Mouse (Mus musculus): ENCODE measurements at regions not wholly inside any gene's neighbourhood (a gene's known extent, or its start where the extent isn't known, plus 50 kb on each side); places are given as distances from the start of the nearest gene placed in this dataset.

- Histone ChIP-seq H3K9ac (replicated peaks; ENCODE audit: low read depth, low read length) (no peak overlapping the region), H3K4me3 (replicated peaks; ENCODE audit: low read length) (no peak overlapping the region), H3K36me3 (ENCODE audit: control insufficient read depth, insufficient read depth) (no peaks in the 10 kb centered on the region), H3K27ac (ENCODE audit: low read length) (peak overlapping the region; percentile 65), H3K4me1 (replicated peaks; ENCODE audit: control insufficient read depth, insufficient read depth, low read length) (peaks cover 11% of the 10 kb centered on the region), H3K4me2 (ENCODE audit: low read length) (no peak overlapping the region), H3K27me3 (replicated peaks; ENCODE audit: control insufficient read depth, insufficient read depth, low read length) (no peaks in the 10 kb centered on the region), H3K9me3 (ENCODE audit: control insufficient read depth, low read length) (no peaks in the 10 kb centered on the region)
- ATAC-seq, result peak; percentile 92
- 20% methylated on average over 6 of the region's 6 CpGs for WGBS
Observed at GRCm38 (mm10) chr14:68361481-68361880, 932.6 kb downstream of the Synb start.

- peaks cover 17% of the 10 kb centered on the region for H3K4me1 ChIP-seq (replicated peaks; ENCODE audit: control insufficient read depth, insufficient read depth, low read length)
- H3K4me2 ChIP-seq (ENCODE audit: low read length), result no peak overlapping the region
- no peak overlapping the region for H3K9ac ChIP-seq (replicated peaks; ENCODE audit: low read depth, low read length)
- WGBS, result 63% methylated on average over 7 of the region's 7 CpGs
- no peak overlapping the region for H3K4me3 ChIP-seq (replicated peaks; ENCODE audit: low read length)
- H3K36me3 ChIP-seq (ENCODE audit: control insufficient read depth, insufficient read depth), result no peaks in the 10 kb centered on the region
- no peak overlapping the region; the same call in 1 of the 2 replicates for H3K27ac ChIP-seq (ENCODE audit: low read length)
- H3K9me3 ChIP-seq (ENCODE audit: control insufficient read depth, low read length), result no peaks in the 10 kb centered on the region
- H3K27me3 ChIP-seq (replicated peaks; ENCODE audit: control insufficient read depth, insufficient read depth, low read length), result no peaks in the 10 kb centered on the region
- ATAC-seq, result no peak
Observed at GRCm38 (mm10) chr14:68356396-68356795, 937.7 kb downstream of the Synb start.

GRCm38 (mm10) chr14:68355462-68355905 lies 938.6 kb downstream of the Synb start:
- Histone ChIP-seq H3K9ac (replicated peaks; ENCODE audit: low read depth, low read length) (no peak overlapping the region), H3K9me3 (ENCODE audit: control insufficient read depth, low read length) (no peaks in the 10 kb centered on the region), H3K27me3 (replicated peaks; ENCODE audit: control insufficient read depth, insufficient read depth, low read length) (no peaks in the 10 kb centered on the region), H3K4me3 (replicated peaks; ENCODE audit: low read length) (no peak overlapping the region), H3K36me3 (ENCODE audit: control insufficient read depth, insufficient read depth) (no peaks in the 10 kb centered on the region), H3K4me2 (ENCODE audit: low read length) (no peak overlapping the region), H3K4me1 (replicated peaks; ENCODE audit: control insufficient read depth, insufficient read depth, low read length) (peaks cover 15% of the 10 kb centered on the region), H3K27ac (ENCODE audit: low read length) (no peak overlapping the region)
- WGBS, result 17% methylated on average over 8 of the region's 8 CpGs
- ATAC-seq, result peak; percentile 85

- WGBS, result 82% methylated on average over 4 of the region's 4 CpGs
- Histone ChIP-seq H3K9ac (replicated peaks; ENCODE audit: low read depth, low read length) (no peak overlapping the region), H3K9me3 (ENCODE audit: control insufficient read depth, low read length) (no peaks in the 10 kb centered on the region)
Observed at GRCm38 (mm10) chr14:68345527-68345926, 948.6 kb downstream of the Synb start.

GRCm38 (mm10) chr14:68344715-68345114 lies 949.4 kb downstream of the Synb start:
- Histone ChIP-seq H3K27me3 (replicated peaks; ENCODE audit: control insufficient read depth, insufficient read depth, low read length) (no peaks in the 10 kb centered on the region), H3K4me3 (replicated peaks; ENCODE audit: low read length) (no peak overlapping the region), H3K4me1 (replicated peaks; ENCODE audit: control insufficient read depth, insufficient read depth, low read length) (no peaks in the 10 kb centered on the region; the same call in 1 of the 2 replicates), H3K9me3 (ENCODE audit: control insufficient read depth, low read length) (no peaks in the 10 kb centered on the region), H3K9ac (replicated peaks; ENCODE audit: low read depth, low read length) (no peak overlapping the region), H3K27ac (ENCODE audit: low read length) (no peak overlapping the region), H3K4me2 (ENCODE audit: low read length) (no peak overlapping the region), H3K36me3 (ENCODE audit: control insufficient read depth, insufficient read depth) (no peaks in the 10 kb centered on the region)
- ATAC-seq, result peak; percentile 68; the same call in 1 of the 2 replicates
- 19% methylated on average over 3 of the region's 3 CpGs for WGBS

More at GRCm38 (mm10) chr14:68345527-68345926, 948.6 kb downstream of the Synb start:
- Histone ChIP-seq H3K4me2 (ENCODE audit: low read length) (no peak overlapping the region), H3K27me3 (replicated peaks; ENCODE audit: control insufficient read depth, insufficient read depth, low read length) (no peaks in the 10 kb centered on the region), H3K27ac (ENCODE audit: low read length) (no peak overlapping the region), H3K4me1 (replicated peaks; ENCODE audit: control insufficient read depth, insufficient read depth, low read length) (no peaks in the 10 kb centered on the region; the same call in 1 of the 2 replicates), H3K36me3 (ENCODE audit: control insufficient read depth, insufficient read depth) (no peaks in the 10 kb centered on the region), H3K4me3 (replicated peaks; ENCODE audit: low read length) (no peak overlapping the region)
- no peak for ATAC-seq

- no peak overlapping the region for H3K27ac ChIP-seq (ENCODE audit: low read length)
- ATAC-seq, result no peak
Observed at GRCm38 (mm10) chr14:68338440-68338839, 955.7 kb downstream of the Synb start.

GRCm38 (mm10) chr14:68325061-68325460 lies 969.0 kb downstream of the Synb start:
- no peak overlapping the region for H3K27ac ChIP-seq (ENCODE audit: low read length)
- no peak overlapping the region for H3K4me3 ChIP-seq (replicated peaks; ENCODE audit: low read length)
- H3K9me3 ChIP-seq (ENCODE audit: control insufficient read depth, low read length), result no peaks in the 10 kb centered on the region
- 94% methylated on average over 1 of the region's 1 CpGs for WGBS
- no peak overlapping the region for H3K9ac ChIP-seq (replicated peaks; ENCODE audit: low read depth, low read length)
- no peak overlapping the region for H3K4me2 ChIP-seq (ENCODE audit: low read length)
- no peaks in the 10 kb centered on the region for H3K36me3 ChIP-seq (ENCODE audit: control insufficient read depth, insufficient read depth)
- H3K4me1 ChIP-seq (replicated peaks; ENCODE audit: control insufficient read depth, insufficient read depth, low read length), result no peaks in the 10 kb centered on the region
- no peak for ATAC-seq
- H3K27me3 ChIP-seq (replicated peaks; ENCODE audit: control insufficient read depth, insufficient read depth, low read length), result no peaks in the 10 kb centered on the region

More at GRCm38 (mm10) chr14:68338440-68338839, 955.7 kb downstream of the Synb start:
- WGBS, result 68% methylated on average over 5 of the region's 5 CpGs
- H3K27me3 ChIP-seq (replicated peaks; ENCODE audit: control insufficient read depth, insufficient read depth, low read length), result no peaks in the 10 kb centered on the region
- H3K4me1 ChIP-seq (replicated peaks; ENCODE audit: control insufficient read depth, insufficient read depth, low read length), result peaks cover 5% of the 10 kb centered on the region; the same call in 1 of the 2 replicates
- H3K36me3 ChIP-seq (ENCODE audit: control insufficient read depth, insufficient read depth), result no peaks in the 10 kb centered on the region
- no peak overlapping the region for H3K4me2 ChIP-seq (ENCODE audit: low read length)
- H3K9ac ChIP-seq (replicated peaks; ENCODE audit: low read depth, low read length), result no peak overlapping the region
- no peaks in the 10 kb centered on the region for H3K9me3 ChIP-seq (ENCODE audit: control insufficient read depth, low read length)
- no peak overlapping the region for H3K4me3 ChIP-seq (replicated peaks; ENCODE audit: low read length)

GRCm38 (mm10) chr14:68323008-68323407 lies 971.1 kb downstream of the Synb start:
- Histone ChIP-seq H3K27ac (ENCODE audit: low read length) (no peak overlapping the region), H3K27me3 (replicated peaks; ENCODE audit: control insufficient read depth, insufficient read depth, low read length) (no peaks in the 10 kb centered on the region), H3K36me3 (ENCODE audit: control insufficient read depth, insufficient read depth) (no peaks in the 10 kb centered on the region), H3K9ac (replicated peaks; ENCODE audit: low read depth, low read length) (no peak overlapping the region), H3K4me1 (replicated peaks; ENCODE audit: control insufficient read depth, insufficient read depth, low read length) (no peaks in the 10 kb centered on the region), H3K4me2 (ENCODE audit: low read length) (no peak overlapping the region), H3K9me3 (ENCODE audit: control insufficient read depth, low read length) (no peaks in the 10 kb centered on the region), H3K4me3 (replicated peaks; ENCODE audit: low read length) (no peak overlapping the region)
- ATAC-seq, result no peak
- WGBS, result 64% methylated on average over 6 of the region's 6 CpGs

GRCm38 (mm10) chr14:68307973-68308660 lies 986.0 kb downstream of the Synb start:
- H3K9ac ChIP-seq (replicated peaks; ENCODE audit: low read depth, low read length), result no peak overlapping the region
- no peaks in the 10 kb centered on the region for H3K36me3 ChIP-seq (ENCODE audit: control insufficient read depth, insufficient read depth)
- H3K9me3 ChIP-seq (ENCODE audit: control insufficient read depth, low read length), result no peaks in the 10 kb centered on the region
- 59% methylated on average over 2 of the region's 2 CpGs for WGBS
- no peak overlapping the region for H3K4me2 ChIP-seq (ENCODE audit: low read length)
- peak overlapping the region; percentile 13; the same call in 1 of the 2 replicates for H3K27ac ChIP-seq (ENCODE audit: low read length)
- no peaks in the 10 kb centered on the region for H3K27me3 ChIP-seq (replicated peaks; ENCODE audit: control insufficient read depth, insufficient read depth, low read length)
- no peaks in the 10 kb centered on the region for H3K4me1 ChIP-seq (replicated peaks; ENCODE audit: control insufficient read depth, insufficient read depth, low read length)
- ATAC-seq, result peak; percentile 40
- no peak overlapping the region for H3K4me3 ChIP-seq (replicated peaks; ENCODE audit: low read length)
